Mouse (Mus musculus) heart, postnatal 0 days (tissue): ENCODE data around the gene Bcam. TPM values are rescaled to one million over a fixed set of nuclear protein-coding genes. Genes with fewer than 3 reads are reported as not detected.

Source experiments
- ATAC-seq: fragments of 200-750 bp; cut with Nextera tagmentation; 2 replicates; pipeline ENCODE4 v1.8.0; 2017; ENCODE audit warnings: low read depth, moderate number of reproducible peaks, moderate library complexity; ENCODE audit not compliant: insufficient read depth
- DNase-seq: peaks from one replicate; pipeline ENCODE4 v3.0.0-alpha.2; 2016; ENCODE audit warnings: low spot score
- H3K27ac ChIP-seq: fragments of 300-500 bp; sonication (generic); 2 replicates; pipeline ENCODE4 v1.5.1; 2014; ENCODE audit warnings: low read depth, mild to moderate bottlenecking
- H3K27me3 ChIP-seq: fragments of 300-500 bp; sonication (generic); 2 replicates; pipeline ENCODE4 v1.6.1; 2014; ENCODE audit warnings: low read length, mixed read lengths; ENCODE audit not compliant: control insufficient read depth, insufficient read depth
- H3K36me3 ChIP-seq: fragments of 300-500 bp; sonication (generic); replicated peaks from 2 replicates; pipeline ENCODE4 v1.6.1; 2014; ENCODE audit warnings: low read length, mixed read lengths; ENCODE audit not compliant: control insufficient read depth, insufficient read depth
- H3K4me1 ChIP-seq: fragments of 300-500 bp; sonication (generic); 2 replicates; pipeline ENCODE4 v1.6.1; 2014; ENCODE audit warnings: antibody characterized with exemption; ENCODE audit not compliant: control insufficient read depth, insufficient read depth
- H3K4me2 ChIP-seq: fragments of 300-500 bp; sonication (generic); 2 replicates; pipeline ENCODE4 v1.6.1; 2014; ENCODE audit warnings: low read depth, mild to moderate bottlenecking, low read length, moderate library complexity
- H3K4me3 ChIP-seq: fragments of 300-500 bp; sonication (generic); 2 replicates; pipeline ENCODE4 v1.5.1; 2014; ENCODE audit warnings: low read depth, low read length
- H3K9ac ChIP-seq: fragments of 300-500 bp; sonication (generic); replicated peaks from 2 replicates; pipeline ENCODE4 v1.6.1; 2014; ENCODE audit warnings: low read depth, low read length, mixed read lengths
- H3K9me3 ChIP-seq: fragments of 300-500 bp; sonication (generic); replicated peaks from 2 replicates; pipeline ENCODE4 v1.6.1; 2016; ENCODE audit warnings: low read length; ENCODE audit not compliant: control insufficient read depth
- CTCF ChIP-seq: IDR thresholded peaks from 2 replicates; pipeline ENCODE4 v1.5.1; 2016; ENCODE audit warnings: antibody characterized with exemption, control low read depth, low read depth
- EP300 ChIP-seq: IDR thresholded peaks from 2 replicates; pipeline ENCODE4 v1.6.1; 2016; ENCODE audit warnings: antibody characterized with exemption, low read depth
- WGBS: fragments of 180-500 bp; shearing (Covaris S2); extraction: QIAGEN DNeasy Blood & Tissue Kit; methylation state at CpG from one replicate; pipeline ENCODE4 v1.1.7; 2014; 5-methylcytosine and 5-hydroxymethylcytosine counted together
- polyA plus RNA-seq: library from polyadenylated mRNA; unstranded; fragments of >200 nt; fragmentation: Nextera tagmentation; extraction: Ambion mirVana; gene quantifications from 2 replicates; pipeline ENCODE4 v1.2.1, GENCODE M21; 2015
- total RNA-seq: library from RNA; depleted of rRNA; stranded (reverse); fragments of >200 nt; gene quantifications from 2 replicates; pipeline ENCODE4 v1.2.3, GENCODE M21; 2014; ENCODE audit warnings: low replicate concordance

Gene Bcam
- total and polyA plus RNA-seq, 2 experiments from 2014 or later: 293 to 697 TPM

- ATAC-seq (no peak), DNase-seq (no peak)
- Histone ChIP-seq H3K4me2 (peak overlapping the region; percentile 63), H3K9me3 (peaks cover 8% of the 10 kb centered on the region; the same call in 1 of the 2 replicates), H3K27ac (peak overlapping the region; percentile 86), H3K4me3 (peak overlapping the region; percentile 36), H3K27me3 (no peaks in the 10 kb centered on the region), H3K36me3 (peaks cover 40% of the 10 kb centered on the region), H3K9ac (no peak overlapping the region), H3K4me1 (peaks cover 8% of the 10 kb centered on the region; the same call in 1 of the 2 replicates)
- no peak for TF ChIP-seq CTCF
- 0 out of 2 replicates have a peak, but pooled peaks have one; percentile 18 for TF ChIP-seq EP300
- WGBS: 6% methylated on average over 18 of the region's 18 CpGs
Measured at GRCm38 (mm10) chr7:19716055-19716682, 54.6 kb downstream of the Bcam start.

GRCm38 (mm10) chr7:19715239-19716054 lies 55.4 kb downstream of the Bcam start, which contains the start of gene Tomm40:
Gene Tomm40, minus strand, starts transcription at chr7:19715438.
- Histone ChIP-seq H3K9ac (peak within 1 kb of the TSS; percentile 87), H3K9me3 (0 out of 2 replicates have a peak, but pooled peaks cover under 1% of the 10 kb centered on the region), H3K27ac (peak within 1 kb of the TSS; percentile 86), H3K4me3 (peak within 1 kb of the TSS; percentile 74), H3K4me1 (peaks cover 8% of the 10 kb centered on the region; the same call in 1 of the 2 replicates), H3K27me3 (no peaks in the 10 kb centered on the region), H3K4me2 (peak within 1 kb of the TSS; percentile 88), H3K36me3 (peaks cover 40% of the 10 kb centered on the region)
- ATAC-seq: peak; percentile 96
- under 1% methylated on average over 59 of the region's 59 CpGs for WGBS
- TF ChIP-seq CTCF (no peak), EP300 (no peak)
- DNase-seq: peak; percentile 100

GRCm38 (mm10) chr7:19714836-19715235 lies 56.0 kb downstream of the Bcam start:
- H3K4me2 ChIP-seq: peak overlapping the region; percentile 88
- H3K36me3 ChIP-seq: peaks cover 43% of the 10 kb centered on the region
- WGBS: under 1% methylated on average over 37 of the region's 39 CpGs
- peak overlapping the region; percentile 87 for H3K9ac ChIP-seq
- no peak for ATAC-seq
- TF ChIP-seq CTCF (no peak), EP300 (no peak)
- peak overlapping the region; percentile 79 for H3K27ac ChIP-seq
- peak overlapping the region; percentile 74 for H3K4me3 ChIP-seq
- H3K4me1 ChIP-seq: peaks cover 8% of the 10 kb centered on the region; the same call in 1 of the 2 replicates
- H3K27me3 ChIP-seq: no peaks in the 10 kb centered on the region
- H3K9me3 ChIP-seq: no peaks in the 10 kb centered on the region
- DNase-seq: no peak

- TF ChIP-seq EP300 (no peak), CTCF (no peak)
- no peak for ATAC-seq
- H3K36me3 ChIP-seq: peaks cover 55% of the 10 kb centered on the region
Measured at GRCm38 (mm10) chr7:19713598-19713997, 57.2 kb downstream of the Bcam start.

GRCm38 (mm10) chr7:19713196-19713595 lies 57.6 kb downstream of the Bcam start:
- H3K9me3 ChIP-seq: no peaks in the 10 kb centered on the region
- H3K4me1 ChIP-seq: peaks cover 8% of the 10 kb centered on the region; the same call in 1 of the 2 replicates
- ATAC-seq (no peak), DNase-seq (no peak)
- H3K4me3 ChIP-seq: no peak overlapping the region
- peaks cover 58% of the 10 kb centered on the region for H3K36me3 ChIP-seq
- no peak overlapping the region for H3K9ac ChIP-seq
- H3K4me2 ChIP-seq: no peak overlapping the region
- H3K27ac ChIP-seq: no peak overlapping the region
- peak; percentile 51 for TF ChIP-seq CTCF
- no peak for TF ChIP-seq EP300
- no peaks in the 10 kb centered on the region for H3K27me3 ChIP-seq
- 49% methylated on average over 4 of the region's 4 CpGs for WGBS

More at GRCm38 (mm10) chr7:19713598-19713997, 57.2 kb downstream of the Bcam start:
- Histone ChIP-seq H3K4me3 (no peak overlapping the region), H3K27me3 (no peaks in the 10 kb centered on the region), H3K9ac (no peak overlapping the region), H3K9me3 (no peaks in the 10 kb centered on the region), H3K4me2 (no peak overlapping the region), H3K4me1 (peaks cover 8% of the 10 kb centered on the region; the same call in 1 of the 2 replicates), H3K27ac (no peak overlapping the region)
- DNase-seq: no peak
- 86% methylated on average over 9 of the region's 9 CpGs for WGBS
